Mouse (Mus musculus) spleen, adult 2 months (tissue): ENCODE results near the gene Pigs.

Experiments used
- CTCF ChIP-seq: fragments of 200-500 bp; IDR thresholded peaks from 2 replicates; pipeline ENCODE4 v1.5.1; 2011; ENCODE audit warnings: mild to moderate bottlenecking, inconsistent platforms; ENCODE audit not compliant: insufficient read depth, insufficient read length, insufficient replicate concordance; ENCODE audit errors: extremely low read depth
- POLR2A ChIP-seq: fragments of 200-500 bp; IDR thresholded peaks from 2 replicates; pipeline ENCODE4 v1.6.1; 2011; ENCODE audit warnings: low read depth, low read length, inconsistent platforms

DNA sequence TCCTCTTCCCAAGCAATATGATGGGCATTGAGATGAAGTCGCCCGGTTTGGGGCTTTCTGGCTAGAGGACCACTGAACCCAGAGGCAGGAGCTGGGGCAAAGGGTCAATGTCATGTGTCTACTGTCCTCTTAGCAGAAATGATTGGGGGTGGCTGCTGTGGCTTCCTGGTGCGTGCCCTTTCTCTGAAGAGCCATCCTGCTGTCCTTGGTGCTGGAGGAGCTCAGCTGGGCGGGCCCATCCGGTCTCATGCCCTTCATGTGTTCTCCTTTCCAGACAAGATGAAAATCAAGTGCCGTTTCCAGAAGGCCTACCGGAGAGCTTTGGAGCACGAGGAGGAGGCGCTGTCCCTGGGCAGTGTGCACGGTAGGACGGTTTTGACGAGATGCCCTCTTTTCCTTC is 4.5 kb downstream of the Pigs start:
- TF ChIP-seq POLR2A (no peak), CTCF (no peak)
